Mouse (Mus musculus) limb, embryonic 14.5 days (tissue): ENCODE data around the gene Myzap. TPM values are rescaled to one million over a fixed set of nuclear protein-coding genes. Genes with fewer than 3 reads are reported as not detected.
A peak's percentile ranks its signal among the peaks of the same experiment; 100 is the strongest.
"Not testable (repeated sequence)": the region's sequence is repeated elsewhere in the genome, so short reads cannot be mapped to it uniquely, and the experiment has no call there.

Experiments
- ATAC-seq: fragments of 200-750 bp; cut with Nextera tagmentation; 2 replicates; pipeline ENCODE4 v1.8.0; 2017; ENCODE audit warnings: low read depth, moderate number of reproducible peaks, moderate TSS enrichment; ENCODE audit not compliant: low FRiP score
- DNase-seq: peaks from one replicate; pipeline ENCODE4 v3.0.0-alpha.2; 2015; ENCODE audit warnings: low spot score
- H3K27ac ChIP-seq: fragments of 300-500 bp; sonication (generic); replicated peaks from 2 replicates; pipeline ENCODE4 v1.5.1; 2014; ENCODE audit warnings: low read depth, mild to moderate bottlenecking, low read length, moderate library complexity, mixed read lengths
- H3K27me3 ChIP-seq: fragments of 300-500 bp; sonication (generic); 2 replicates; pipeline ENCODE4 v1.6.1; 2014; ENCODE audit warnings: low read length, mixed read lengths; ENCODE audit not compliant: control insufficient read depth, insufficient read depth
- H3K36me3 ChIP-seq: fragments of 300-500 bp; sonication (generic); 2 replicates; pipeline ENCODE4 v1.6.1; 2014; ENCODE audit warnings: mild to moderate bottlenecking, low read length, moderate library complexity, mixed read lengths; ENCODE audit not compliant: control insufficient read depth, insufficient read depth
- H3K4me1 ChIP-seq: fragments of 300-500 bp; sonication (generic); 2 replicates; pipeline ENCODE4 v1.6.1; 2014; ENCODE audit warnings: antibody characterized with exemption, low read length, mixed read lengths; ENCODE audit not compliant: control insufficient read depth, insufficient read depth
- H3K4me2 ChIP-seq: fragments of 300-500 bp; sonication (generic); replicated peaks from 2 replicates; pipeline ENCODE4 v1.6.1; 2014; ENCODE audit warnings: low read depth, mild to moderate bottlenecking, low read length, moderate library complexity; ENCODE audit not compliant: severe bottlenecking
- H3K4me3 ChIP-seq: fragments of 300-500 bp; sonication (generic); replicated peaks from 2 replicates; pipeline ENCODE4 v1.5.1; 2014; ENCODE audit warnings: low read length
- H3K9ac ChIP-seq: fragments of 300-500 bp; sonication (generic); 2 replicates; pipeline ENCODE4 v1.6.1; 2014; ENCODE audit warnings: mild to moderate bottlenecking, low read depth, low read length, moderate library complexity; ENCODE audit not compliant: severe bottlenecking
- H3K9me3 ChIP-seq: fragments of 300-500 bp; sonication (generic); 2 replicates; pipeline ENCODE4 v1.6.1; 2016; ENCODE audit warnings: low read length; ENCODE audit not compliant: control insufficient read depth
- POLR2A ChIP-seq: fragments of 200-500 bp; IDR thresholded peaks from 2 replicates; pipeline ENCODE4 v1.8.0; 2012; ENCODE audit warnings: inconsistent platforms, mild to moderate bottlenecking, moderate library complexity, borderline replicate concordance; ENCODE audit not compliant: insufficient read depth, insufficient read length; ENCODE audit errors: extremely low read depth
- WGBS: fragments of 180-500 bp; shearing (Covaris S2); extraction: QIAGEN DNeasy Blood & Tissue Kit; methylation state at CpG from one replicate; pipeline ENCODE4 v1.1.7; 2014; 5-methylcytosine and 5-hydroxymethylcytosine counted together
- polyA plus RNA-seq, 2 experiments: library from polyadenylated mRNA; depleted of rRNA in 1 of 2; stranded (reverse) in 1 of 2; unstranded in 1 of 2; fragments of >200 nt; fragmentation: Nextera tagmentation in 1 of 2; extraction: Ambion mirVana in 1 of 2; gene quantifications; 2 replicates each; pipeline versions ENCODE4 v1.2.1 to v1.2.3; 2012 to 2014

The Myzap gene
- polyA plus RNA-seq, 2 experiments = 16.1 to 33.1 TPM

DNA sequence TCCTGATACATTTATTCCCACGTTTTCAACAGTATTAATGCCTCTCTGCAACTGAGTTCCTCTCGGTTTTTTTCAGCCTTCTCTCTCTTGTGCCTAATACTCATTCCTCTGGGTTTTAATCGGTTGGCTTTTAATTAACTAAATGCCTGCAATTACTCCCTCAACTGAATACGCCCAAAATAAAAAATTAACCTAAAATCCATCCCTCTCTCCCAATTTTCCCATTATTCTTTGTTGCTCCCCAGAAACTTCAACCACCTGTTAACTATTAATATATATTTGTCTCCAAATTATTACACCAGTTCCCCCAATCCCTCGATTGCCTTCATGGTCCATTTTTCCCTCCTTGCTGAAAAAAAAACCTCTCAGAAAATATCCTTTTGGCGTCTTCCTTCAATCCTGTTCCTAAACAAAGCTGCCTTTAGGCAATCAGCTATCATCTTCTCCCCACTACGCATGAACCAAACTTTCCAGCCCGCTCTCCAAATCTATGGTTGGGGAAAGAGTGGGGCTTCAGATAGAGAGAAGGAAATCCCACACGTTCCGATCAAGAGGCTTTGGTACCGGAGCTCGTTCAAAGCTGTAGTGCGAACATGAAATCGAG is 107.2 kb downstream of the Myzap start:
- Histone ChIP-seq H3K27me3 (no peaks in the 10 kb centered on the region), H3K4me1 (peaks cover 6% of the 10 kb centered on the region), H3K36me3 (peaks cover 37% of the 10 kb centered on the region), H3K4me3 (peak overlapping the region; percentile 96), H3K9me3 (no peaks in the 10 kb centered on the region), H3K27ac (peak overlapping the region; percentile 94), H3K9ac (peak overlapping the region; percentile 100), H3K4me2 (peak overlapping the region; percentile 71)
- no peak for ATAC-seq
- no peak for TF ChIP-seq POLR2A
- no peak for DNase-seq
- WGBS = 2% methylated on average over 14 of the region's 14 CpGs

DNA sequence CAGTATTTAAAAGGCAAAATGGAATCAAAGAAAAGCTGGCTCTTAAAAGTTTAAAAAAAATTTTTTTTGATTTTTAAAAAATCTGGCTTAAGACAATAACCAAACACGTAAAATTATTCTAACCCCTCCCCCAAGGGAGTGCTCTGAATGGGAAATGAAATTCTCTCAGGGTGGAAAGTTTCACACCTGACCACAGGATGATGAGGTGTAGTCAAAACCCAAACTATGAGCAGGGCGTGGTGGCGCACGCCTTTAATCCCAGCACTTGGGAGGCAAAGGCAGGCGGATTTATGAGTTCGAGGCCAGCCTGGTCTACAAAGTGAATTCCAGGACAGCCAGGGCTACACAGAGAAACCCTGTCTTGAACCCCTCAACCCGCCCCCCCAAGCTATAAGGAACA is 108.3 kb downstream of the Myzap start:
- DNase-seq, H3K4me1 ChIP-seq, H3K27me3 ChIP-seq, H3K9me3 ChIP-seq, ATAC-seq, H3K27ac ChIP-seq, H3K9ac ChIP-seq: not testable (repeated sequence)
- Histone ChIP-seq H3K4me3 (peak overlapping the region; percentile 96), H3K4me2 (peak overlapping the region; percentile 71), H3K36me3 (peaks cover 48% of the 10 kb centered on the region)
- WGBS = 73% methylated on average over 7 of the region's 7 CpGs

DNA sequence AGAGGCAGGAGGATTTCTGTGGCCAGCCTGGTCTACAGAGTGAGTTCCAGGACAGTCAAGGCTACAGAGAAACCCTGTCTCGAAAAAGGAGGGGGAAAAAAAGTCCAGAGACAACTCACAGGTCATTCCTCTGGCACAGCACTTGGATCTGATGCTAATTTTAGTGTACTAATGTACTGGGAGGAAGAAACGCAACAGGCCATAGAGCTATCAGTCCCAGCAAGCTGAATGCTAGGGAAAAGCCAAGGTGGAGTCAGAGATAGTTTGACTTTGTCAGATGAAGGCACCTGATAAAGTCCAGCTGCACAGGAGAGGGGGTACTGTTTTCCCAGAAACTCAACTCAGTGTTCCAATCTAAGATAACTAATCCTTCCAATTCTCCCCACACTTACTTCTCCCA is 111.9 kb downstream of the Myzap start:
- no peak for TF ChIP-seq POLR2A
- no peak overlapping the region for H3K9ac ChIP-seq
- DNase-seq = no peak
- no peak overlapping the region for H3K4me3 ChIP-seq
- H3K4me1 ChIP-seq = peaks cover 3% of the 10 kb centered on the region
- H3K4me2 ChIP-seq = no peak overlapping the region
- WGBS = 98% methylated on average over 2 of the region's 2 CpGs
- H3K27me3 ChIP-seq = no peaks in the 10 kb centered on the region
- ATAC-seq = no peak
- H3K9me3 ChIP-seq = no peaks in the 10 kb centered on the region
- peaks cover 80% of the 10 kb centered on the region for H3K36me3 ChIP-seq
- no peak overlapping the region for H3K27ac ChIP-seq

DNA sequence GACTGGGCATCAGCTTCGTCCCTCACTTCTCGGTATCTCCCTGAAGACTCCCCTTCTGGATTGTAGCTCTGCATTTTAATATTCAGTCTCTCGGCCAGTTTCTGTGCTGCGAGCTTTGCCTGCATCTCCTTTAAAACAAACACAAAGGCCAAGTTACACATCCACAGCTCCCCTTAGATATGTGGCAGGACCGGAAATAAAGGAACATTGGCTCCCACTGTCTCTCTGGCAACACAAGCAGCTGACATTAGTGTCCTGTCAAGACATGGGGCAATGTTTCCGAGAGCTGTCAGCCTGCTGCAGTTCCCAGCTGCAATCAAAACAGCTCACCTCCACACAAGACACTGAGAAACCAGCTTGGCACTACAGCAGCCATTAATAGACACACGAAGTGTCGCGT is 112.7 kb downstream of the Myzap start:
- DNase-seq = no peak
- Histone ChIP-seq H3K4me1 (peaks cover 3% of the 10 kb centered on the region), H3K27me3 (no peaks in the 10 kb centered on the region), H3K36me3 (peaks cover 87% of the 10 kb centered on the region), H3K9me3 (no peaks in the 10 kb centered on the region), H3K4me3 (no peak overlapping the region), H3K4me2 (no peak overlapping the region), H3K27ac (no peak overlapping the region), H3K9ac (no peak overlapping the region)
- 92% methylated on average over 9 of the region's 9 CpGs for WGBS
- TF ChIP-seq POLR2A = no peak
- ATAC-seq = no peak

DNA sequence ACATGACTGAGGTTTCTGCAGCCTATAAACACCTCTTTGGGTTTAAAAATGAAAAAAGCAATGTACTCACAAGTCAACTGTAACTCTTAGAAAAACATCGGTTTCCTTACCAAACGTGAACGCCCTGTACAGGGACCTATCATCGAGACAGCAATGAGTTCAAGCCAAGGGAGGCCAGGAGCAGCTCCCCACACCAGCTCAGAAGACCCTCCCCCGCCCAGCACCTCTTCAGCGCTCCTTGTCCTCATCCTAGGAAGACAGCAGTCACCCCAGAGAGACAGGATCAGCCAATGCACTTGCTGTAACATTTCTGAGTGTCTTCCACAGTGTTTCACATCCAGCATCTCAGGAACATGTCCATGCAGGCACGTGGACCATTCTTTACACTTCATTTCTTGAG is 113.6 kb downstream of the Myzap start:
- Histone ChIP-seq H3K27ac (no peak overlapping the region), H3K9ac (no peak overlapping the region), H3K4me3 (no peak overlapping the region), H3K27me3 (no peaks in the 10 kb centered on the region), H3K9me3 (no peaks in the 10 kb centered on the region), H3K4me1 (no peaks in the 10 kb centered on the region), H3K36me3 (peaks cover 88% of the 10 kb centered on the region), H3K4me2 (no peak overlapping the region)
- ATAC-seq (no peak), DNase-seq (no peak)
- no peak for TF ChIP-seq POLR2A
- WGBS = 94% methylated on average over 7 of the region's 7 CpGs

- no peaks in the 10 kb centered on the region for H3K27me3 ChIP-seq
- peaks cover 68% of the 10 kb centered on the region for H3K36me3 ChIP-seq
- H3K27ac ChIP-seq = no peak overlapping the region
- H3K4me1 ChIP-seq = no peaks in the 10 kb centered on the region
- TF ChIP-seq POLR2A = no peak
- no peak overlapping the region for H3K9ac ChIP-seq
- WGBS = 96% methylated on average over 3 of the region's 3 CpGs
- no peak overlapping the region for H3K4me2 ChIP-seq
- H3K4me3 ChIP-seq = no peak overlapping the region
- ATAC-seq = no peak
- DNase-seq = no peak
- no peaks in the 10 kb centered on the region for H3K9me3 ChIP-seq
These were observed 115.6 kb downstream of the Myzap start for GRCm38 (mm10) chr9:71476601-71477000.
